Mouse (Mus musculus) cerebral cortex, adult 2 months (tissue): ENCODE results near the gene Actn1.

Experiments
- WGBS: fragments of 180-500 bp; shearing (Covaris S2); methylation state at CpG from one replicate; pipeline ENCODE4 v1.1.7; 2018; 5-methylcytosine and 5-hydroxymethylcytosine counted together

The Actn1 gene

DNA sequence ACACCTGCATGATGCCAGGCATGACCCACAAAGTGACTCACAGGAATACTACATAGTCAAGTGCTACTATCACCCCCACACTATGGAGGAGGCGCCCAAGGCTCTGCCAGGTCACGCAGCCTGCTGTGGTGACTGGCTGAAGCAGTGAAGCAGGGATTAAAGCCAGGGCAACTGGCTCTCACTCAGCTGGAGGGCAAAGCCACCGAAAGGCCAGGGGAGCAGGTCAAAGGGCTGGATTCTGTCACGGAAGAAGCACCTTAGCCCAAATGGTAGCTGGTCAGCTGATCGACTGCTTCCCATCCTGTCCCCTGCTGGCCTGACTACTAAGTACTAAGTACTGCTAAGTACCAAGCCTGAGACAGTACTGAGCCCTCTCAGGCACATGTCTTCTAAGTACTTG is 76.1 kb downstream of the Actn1 start:
- WGBS: 90% methylated on average over 5 of the region's 5 CpGs

DNA sequence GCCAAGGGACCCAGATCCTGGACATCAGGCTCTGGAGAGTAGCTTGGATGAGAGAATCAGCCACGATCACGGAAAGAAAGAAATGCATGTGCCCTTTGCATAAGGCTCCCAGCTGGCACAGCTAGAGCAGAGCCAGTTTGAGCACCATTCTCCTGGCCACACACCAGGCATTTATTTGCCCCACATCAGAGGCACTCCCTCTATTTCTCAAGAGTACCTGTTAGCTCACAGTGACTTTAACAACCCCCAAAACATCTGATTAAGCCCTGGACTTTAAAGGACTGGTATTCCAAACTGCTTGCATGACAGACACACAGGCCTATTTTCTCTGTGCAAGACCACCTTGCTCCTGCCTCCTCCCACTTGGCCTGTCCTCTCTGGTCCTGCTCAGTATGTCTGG is 78.3 kb downstream of the Actn1 start:
- WGBS: 61% methylated on average over 2 of the region's 2 CpGs

DNA sequence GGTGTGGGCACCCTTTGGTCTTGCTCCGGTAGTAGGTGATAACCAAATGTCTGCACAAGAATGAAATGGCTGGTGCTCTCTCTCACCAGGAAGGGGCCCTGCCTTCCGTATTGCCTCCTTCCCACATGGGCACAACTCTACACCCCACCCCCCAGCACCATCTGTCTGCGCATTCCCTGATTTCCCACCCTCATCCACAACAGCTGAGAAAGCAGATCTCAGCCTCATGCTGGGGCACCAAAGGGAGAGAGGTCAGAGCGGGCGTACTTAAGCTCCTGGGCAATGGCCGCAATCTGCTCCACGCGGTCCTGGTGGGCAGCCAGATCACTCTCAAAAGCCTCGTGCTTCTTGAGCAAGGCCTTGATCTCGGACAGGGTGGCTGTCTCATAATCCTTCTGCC is 82.1 kb downstream of the Actn1 start:
- 70% methylated on average over 10 of the region's 10 CpGs for WGBS

DNA sequence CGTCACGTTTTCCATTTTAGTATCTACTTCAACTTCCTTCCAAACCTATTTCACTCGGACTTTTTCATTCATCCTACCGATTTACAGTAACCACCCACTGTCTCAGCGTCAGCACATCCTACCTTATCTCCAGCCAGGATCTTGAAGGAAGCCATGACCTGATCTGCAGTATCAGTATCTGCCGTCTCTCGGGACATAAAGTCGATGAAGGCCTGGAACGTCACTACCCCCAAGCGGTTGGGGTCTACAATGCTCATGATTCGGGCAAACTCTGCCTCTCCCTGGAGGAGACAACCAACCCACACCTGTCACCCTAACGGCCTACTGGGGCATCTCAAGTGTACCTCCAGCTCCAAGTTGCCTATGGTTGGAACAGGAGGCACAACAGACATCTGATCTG is 91.4 kb downstream of the Actn1 start:
- 52% methylated on average over 12 of the region's 12 CpGs for WGBS

DNA sequence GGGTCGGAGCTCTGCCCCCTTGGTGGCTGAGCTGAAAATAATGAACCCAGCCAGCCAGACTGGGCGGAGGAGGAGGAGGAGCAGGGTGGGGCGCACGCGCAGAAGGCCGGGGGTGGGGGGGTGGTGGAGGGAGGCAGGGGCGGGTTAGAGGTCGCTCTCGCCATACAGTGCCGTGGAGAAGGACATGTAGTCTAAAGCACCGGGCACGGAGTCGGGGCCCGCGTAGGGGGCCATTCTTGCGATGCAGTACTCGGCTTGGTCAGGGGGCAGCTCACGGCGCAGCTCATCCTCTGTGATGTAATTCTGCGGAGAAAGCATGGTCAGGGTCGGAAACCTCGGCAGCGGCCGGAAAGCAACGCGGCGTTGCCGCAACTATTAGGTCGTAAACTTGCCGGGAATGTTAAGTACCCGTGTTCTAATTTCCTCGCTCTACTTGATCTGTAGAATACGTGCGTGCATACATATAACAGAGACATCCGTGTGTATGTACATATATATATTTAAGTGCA is 91.9 kb downstream of the Actn1 start:
- WGBS: 31% methylated on average over 35 of the region's 35 CpGs

DNA sequence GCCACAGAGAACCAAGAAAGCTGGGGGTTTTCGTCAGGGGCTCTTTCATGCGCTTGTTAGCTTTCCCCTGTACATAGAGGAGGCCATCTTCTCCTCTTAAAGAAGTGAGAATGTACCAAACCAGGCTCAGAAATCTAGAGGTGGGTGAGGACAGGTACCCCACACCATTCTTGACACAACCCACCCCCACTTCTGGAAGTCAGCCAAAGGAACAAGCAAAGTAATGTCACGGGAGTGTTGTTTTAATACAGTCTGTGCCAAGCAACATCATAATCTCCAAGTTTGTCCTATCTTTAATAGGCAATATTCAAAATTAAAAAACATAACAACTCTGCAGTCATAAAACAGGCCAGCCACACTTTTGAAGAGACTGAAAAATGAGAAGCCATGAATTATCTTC is 92.8 kb downstream of the Actn1 start:
- 82% methylated on average over 3 of the region's 3 CpGs for WGBS

DNA sequence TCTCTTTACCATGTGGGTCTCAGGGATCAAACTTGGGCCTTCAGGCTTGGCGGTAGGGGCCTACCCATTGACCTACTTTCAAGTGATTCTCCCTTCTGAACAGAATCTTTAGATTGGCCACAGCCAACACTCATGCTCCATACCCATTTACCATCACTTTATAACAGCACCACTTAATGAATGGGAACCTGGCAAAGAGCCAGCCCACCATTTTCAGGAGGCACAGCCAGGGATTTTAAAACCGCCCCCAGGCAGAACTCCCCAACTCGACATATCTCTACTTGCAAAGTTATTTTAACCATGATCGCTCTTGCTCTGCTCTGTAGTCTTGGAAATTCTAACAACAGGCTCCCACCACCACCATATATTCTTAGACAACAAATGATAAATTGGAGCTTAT is 93.5 kb downstream of the Actn1 start:
- 50% methylated on average over 4 of the region's 4 CpGs for WGBS

DNA sequence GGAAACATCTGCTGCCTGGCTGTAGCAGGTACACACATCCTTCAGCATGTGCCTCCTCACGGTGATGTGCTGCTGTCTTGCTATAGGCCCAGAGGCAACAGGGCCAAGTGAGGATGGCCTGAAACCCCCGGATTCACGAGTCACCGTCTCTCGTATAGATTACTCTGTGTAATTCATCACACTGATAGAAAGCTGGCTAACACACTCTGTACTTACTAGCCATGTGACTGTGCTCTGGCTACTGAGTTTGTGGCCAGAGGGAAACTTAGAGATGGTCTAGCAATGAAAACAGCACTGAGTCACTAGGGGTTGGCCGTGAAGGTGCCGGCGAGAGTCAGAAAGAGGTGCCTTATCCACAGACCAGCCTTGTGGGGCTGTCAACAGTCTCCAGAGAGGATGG is 95.6 kb downstream of the Actn1 start:
- 93% methylated on average over 8 of the region's 8 CpGs for WGBS

DNA sequence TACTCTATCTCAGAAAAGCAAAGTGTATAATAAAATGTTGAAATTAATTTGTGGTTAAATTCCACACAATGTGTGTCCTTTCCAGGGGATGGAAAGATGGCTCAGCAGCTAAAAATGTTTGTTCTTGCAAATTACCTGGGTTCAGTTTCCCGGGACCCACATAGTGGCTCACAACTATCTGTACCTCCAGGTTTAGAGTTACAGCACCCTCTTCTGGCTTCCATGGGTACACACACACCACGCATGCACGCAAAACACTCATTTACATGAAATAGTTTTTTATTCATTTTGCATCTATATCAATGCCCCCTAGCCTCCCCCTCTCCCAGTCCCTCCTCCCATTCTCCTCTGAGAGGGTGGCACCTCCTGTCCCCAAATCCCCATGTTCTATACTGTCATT is 97.7 kb downstream of the Actn1 start:
- WGBS: 69% methylated on average over 3 of the region's 3 CpGs

DNA sequence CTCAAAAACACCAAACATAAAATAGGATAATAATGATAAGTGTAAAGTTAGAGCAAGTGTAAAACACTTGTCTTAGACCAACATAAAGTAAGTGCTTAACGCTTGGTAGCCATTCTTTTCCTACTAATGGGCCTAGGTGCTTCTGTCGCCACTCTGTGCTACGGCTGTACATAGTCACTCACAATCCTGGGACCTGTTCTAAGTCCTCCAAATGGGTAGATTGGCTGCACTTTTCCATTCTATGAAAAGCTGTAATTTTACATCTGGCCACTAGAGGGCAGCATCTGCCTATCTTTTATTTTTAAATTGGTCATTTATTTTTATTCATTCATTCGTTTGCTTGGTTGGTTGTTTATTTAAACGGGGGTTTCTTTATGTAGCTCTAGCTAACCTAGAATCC is 102.5 kb downstream of the Actn1 start:
- WGBS: 7% methylated on average over 5 of the region's 5 CpGs

DNA sequence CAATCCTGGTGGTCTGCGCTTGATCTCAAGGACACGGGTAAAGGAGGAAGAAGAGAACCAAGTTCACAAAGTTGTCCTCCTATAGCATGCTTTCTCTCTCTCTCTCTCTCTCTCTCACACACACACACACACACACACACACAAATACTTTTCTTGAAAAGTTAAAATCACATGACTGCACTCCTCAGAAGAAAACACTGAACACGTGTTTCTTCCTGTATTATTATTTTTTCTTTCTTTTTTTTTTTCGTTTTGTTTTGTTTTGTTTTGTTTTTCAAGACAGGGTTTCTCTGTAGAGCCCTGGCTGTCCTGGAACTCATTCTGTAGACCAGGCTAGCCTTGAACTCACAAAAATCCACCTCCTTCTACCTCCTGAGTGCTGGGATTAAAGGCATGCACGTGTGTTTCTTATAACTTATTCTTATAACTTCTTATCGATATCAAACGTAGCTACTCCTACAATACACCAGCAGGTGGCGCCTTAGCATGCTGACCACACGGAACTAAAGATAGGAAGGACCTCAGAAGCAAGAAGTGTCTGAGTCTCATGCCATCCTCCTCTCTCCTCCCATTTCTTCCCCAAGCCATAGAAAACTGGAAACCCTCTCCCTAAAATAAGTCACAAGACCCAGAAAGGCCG is 106.4 kb downstream of the Actn1 start:
- WGBS: 35% methylated on average over 10 of the region's 10 CpGs

DNA sequence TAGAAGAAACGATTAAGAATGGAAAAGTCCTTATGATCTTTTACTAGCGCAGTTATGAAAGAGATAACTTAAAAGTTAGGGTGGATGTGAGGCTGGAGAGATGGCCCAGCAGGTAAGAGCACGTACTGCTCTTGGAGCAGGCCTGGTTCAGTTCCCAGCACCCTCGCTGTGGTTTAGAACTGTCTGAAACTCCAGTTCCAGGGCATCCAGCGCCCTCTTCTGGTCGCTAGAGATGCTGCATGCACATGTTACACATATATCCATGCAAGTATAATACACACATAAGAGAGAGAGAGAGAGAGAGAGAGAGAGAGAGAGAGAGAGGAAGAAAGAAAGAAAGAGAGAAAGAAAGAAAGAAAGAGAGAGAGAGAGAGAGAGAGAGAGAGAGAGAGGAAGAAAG is 107.1 kb downstream of the Actn1 start:
- WGBS: 85% methylated on average over 6 of the region's 6 CpGs

DNA sequence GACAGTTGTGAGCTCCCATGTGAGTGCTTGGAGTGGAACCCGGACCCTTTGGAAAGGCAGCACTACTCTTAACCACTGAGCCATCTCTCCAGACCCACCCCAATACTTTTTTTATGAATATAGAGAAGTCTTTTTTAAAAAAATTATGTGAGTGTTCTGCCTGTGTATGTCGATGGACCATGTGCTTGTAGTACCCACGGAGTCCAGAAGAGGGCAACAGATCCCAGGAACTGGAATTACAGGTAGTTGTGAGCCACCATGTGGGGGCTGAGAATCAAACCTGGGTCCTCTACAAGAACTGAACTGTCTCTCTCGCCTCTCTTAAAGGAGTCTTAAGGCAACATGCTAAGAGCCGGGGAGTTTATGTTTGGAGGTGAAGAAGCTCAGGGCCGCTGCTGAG is 108.3 kb downstream of the Actn1 start:
- 96% methylated on average over 6 of the region's 6 CpGs for WGBS

DNA sequence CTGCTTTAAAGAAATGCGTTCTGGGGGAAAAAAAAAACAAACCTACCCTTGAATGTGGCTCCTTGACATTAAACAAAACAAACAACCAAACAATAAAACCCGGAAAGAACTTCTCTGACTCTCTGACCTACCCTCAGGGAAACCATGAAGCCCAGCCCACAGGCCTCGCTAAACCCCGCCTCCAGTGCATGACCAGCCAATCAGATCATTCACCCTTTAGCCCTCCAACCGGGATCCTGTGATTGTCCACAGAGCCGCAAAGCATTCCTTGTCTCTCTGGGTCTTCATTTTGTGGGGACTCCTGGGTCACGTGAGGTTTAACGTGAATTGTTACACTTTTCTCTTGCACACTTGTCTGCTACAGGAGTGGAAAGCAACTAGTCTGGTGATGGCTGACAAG is 109.5 kb downstream of the Actn1 start:
- 48% methylated on average over 8 of the region's 8 CpGs for WGBS

DNA sequence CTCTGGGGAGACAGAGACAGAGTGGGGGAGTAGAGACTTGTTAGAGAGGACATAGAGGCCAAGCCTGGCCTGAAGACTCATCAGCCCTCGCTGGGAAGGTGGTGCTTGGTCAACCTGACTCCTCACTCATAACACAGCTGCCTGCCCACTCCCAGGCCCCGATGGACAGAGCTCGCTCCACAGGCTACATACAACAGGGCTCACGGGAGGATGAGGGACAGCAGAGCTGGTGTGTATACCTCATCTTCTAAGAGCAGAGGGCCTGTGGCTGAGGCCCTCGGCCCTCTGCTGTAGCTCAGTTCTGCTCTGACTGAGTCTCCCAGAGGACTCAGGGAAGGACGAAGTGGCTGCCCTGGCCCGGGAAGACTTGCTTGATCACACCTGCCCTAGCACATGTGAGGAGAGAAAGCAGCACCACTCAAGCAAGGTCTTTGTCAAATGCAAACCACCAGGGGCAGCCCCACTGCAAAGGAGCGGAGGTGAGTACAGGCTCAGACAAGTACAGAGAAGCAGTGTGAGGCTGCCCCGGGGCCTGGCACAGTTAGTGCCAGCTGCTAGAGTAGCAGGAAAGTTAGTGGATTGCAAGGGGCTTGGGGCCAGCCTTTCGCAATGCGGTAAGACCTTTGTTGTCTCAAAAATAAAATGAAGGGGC is 112.5 kb downstream of the Actn1 start:
- 89% methylated on average over 11 of the region's 11 CpGs for whole genome bisulfite sequencing

DNA sequence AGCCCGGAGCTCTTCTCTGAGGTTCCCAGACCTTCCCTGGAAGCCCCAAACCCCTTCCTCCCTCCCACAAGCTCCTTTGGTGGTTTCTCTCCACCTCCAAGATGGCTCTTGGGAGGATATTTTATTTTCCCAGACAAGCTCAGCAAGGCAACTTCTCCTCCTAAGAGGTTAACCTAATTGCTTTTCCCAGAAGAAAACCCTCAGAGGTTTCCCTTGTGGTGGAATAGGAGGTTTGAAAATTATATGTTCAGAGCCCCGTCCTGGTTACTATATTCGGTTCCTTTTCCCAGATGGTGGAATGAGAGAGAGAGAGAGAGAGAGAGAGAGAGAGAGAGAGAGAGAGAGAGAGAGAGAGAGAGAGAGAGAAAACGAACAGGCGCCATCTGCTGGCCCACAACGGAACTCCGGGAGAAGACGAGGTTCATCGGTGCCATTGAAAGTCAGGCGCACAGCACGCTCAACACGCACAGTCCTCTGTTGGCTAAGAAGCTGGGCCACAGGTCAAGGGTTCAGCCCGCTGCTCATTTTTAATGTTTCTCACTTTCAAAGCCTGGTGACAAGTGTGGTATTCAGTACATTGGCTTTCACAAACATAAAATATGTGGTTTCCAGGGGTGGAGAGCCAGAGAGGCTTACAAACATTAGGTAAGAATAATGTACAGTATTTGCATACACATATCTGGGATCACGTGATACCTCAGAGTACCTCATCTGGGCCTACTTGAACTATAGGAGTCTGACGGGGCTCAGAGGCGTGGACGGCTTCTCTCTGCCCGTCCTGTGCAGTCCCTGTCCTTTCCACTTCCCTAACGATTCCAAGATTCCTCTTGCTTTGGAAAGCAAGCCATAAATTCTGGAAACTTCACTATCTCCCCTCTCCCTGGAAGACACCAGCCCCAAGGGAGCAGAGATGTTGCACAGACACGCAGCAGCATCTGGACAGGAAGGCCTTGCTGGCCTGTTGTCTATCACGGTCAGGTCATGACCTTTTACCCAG is 113.6 kb downstream of the Actn1 start:
- WGBS: 46% methylated on average over 21 of the region's 21 CpGs

DNA sequence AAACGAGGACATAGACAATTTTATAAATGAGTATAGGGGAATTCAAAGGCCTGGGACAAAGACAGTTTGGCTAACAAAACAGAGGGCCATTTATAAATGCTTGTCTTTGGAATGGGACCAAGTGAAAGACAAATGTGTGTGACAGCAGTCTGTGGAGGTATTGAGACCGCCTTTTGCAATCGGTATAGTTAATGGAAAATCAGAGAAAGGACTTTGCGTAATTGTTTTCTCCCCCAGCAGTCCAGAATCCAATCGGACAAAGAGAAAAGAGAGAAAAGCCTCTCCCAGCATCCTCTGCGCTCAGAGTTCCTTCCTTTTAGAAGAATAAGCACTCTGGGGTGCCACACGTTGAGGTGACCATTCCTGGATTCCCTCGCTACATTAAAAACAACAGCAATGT is 114.8 kb downstream of the Actn1 start:
- 60% methylated on average over 8 of the region's 8 CpGs for WGBS

DNA sequence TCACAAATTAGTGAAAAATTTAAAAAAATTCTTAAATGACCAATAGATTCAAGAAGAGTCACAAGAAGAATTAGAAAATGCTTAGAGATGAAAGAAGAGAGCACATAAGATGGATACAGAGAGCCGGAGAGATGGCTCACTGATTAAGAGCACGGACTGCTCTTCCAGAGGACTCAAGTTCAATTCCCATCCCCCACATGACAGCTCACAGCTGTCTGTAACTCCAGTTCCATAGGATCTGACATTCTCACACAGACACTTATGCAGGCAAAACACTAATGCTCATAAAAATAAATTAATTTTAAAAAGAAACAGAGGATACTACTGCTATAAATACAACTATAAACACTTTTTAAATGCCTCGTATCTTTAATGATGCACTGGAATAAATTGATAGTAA is 115.3 kb downstream of the Actn1 start:
- 90% methylated on average over 3 of the region's 3 CpGs for whole genome bisulfite sequencing

DNA sequence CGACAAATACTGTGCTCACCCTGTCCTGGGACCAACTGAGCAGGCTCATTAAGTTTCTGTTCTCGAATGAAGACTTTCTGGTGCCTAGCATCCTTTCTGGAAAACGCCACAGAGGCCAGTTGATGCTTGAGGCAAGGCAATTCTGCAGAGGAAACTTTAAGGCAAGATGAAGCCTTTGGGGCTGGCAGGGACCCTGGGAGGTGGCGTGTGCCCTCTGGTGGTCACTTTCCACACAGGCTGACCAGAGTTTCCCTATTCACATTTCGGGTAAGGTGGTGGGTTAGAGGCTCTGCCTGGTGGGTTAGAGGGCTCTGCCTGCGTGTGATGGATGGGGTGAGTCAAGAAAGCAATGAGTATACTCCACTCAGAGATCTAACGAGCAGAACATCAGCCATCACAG is 118.7 kb downstream of the Actn1 start:
- 25% methylated on average over 7 of the region's 7 CpGs for WGBS

DNA sequence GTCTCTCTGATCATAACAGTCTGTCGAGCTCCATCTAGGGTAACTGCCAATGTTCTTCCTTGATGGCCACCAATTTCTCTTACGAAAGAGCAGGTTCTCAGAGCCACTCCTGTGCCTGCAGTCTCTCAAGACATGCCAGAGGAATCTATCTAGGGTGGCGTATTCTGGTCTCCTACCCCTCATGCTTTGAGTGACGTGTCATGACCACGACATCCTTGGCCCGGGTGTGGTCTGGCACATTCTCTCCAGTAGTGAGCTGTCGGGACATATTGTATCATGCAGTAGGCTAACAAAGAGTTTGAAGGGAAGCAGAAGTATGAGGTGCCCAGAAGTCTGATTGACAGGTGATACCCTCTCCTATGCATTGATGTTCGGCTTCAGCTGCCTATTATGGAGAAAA is 119.2 kb downstream of the Actn1 start:
- 77% methylated on average over 8 of the region's 8 CpGs for WGBS

DNA sequence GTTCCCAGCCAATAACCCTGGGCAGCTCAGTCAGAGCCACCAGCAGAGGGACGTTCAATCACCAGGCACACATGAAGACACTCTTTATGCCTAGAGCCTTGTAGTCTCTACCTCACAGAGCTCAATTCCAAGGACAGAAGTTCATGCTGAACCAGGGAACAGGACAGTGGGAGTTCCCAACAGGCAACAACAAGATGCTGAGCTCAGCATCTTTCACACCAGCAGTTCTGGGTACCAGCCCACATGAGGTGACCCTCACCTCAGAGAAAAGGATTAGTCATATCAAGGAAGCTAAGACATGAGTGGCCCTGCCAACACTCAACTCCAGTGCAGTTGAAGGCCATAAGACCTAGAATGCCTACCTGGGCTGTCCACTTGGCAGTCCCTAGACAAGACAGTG is 122.4 kb downstream of the Actn1 start:
- WGBS: 77% methylated on average over 1 of the region's 1 CpGs

DNA sequence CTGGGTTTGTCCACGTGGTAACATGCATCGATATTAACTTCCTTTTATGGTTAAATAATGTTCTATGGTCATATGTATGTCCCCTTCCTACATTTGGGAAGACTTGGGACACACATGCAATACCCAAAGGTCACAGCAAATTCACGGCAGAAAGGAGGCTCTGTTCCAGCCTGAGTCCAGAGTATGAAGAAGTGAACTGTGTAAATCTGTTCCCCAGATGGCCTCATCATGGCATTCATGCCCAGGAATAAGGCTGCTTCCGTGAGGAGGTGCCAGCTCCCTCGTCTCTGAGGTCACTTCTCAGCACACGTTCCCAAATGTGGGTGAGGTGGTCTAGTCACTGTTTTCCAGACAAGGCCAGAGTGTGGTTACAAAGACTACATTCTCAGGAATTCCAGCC is 122.9 kb downstream of the Actn1 start:
- WGBS: 78% methylated on average over 6 of the region's 6 CpGs
